Mouse (Mus musculus) kidney, embryonic 14.5 days (tissue): ENCODE results near the gene Nsa2. TPM values are rescaled to one million over a fixed set of nuclear protein-coding genes. Genes with fewer than 3 reads are reported as not detected.
"Not testable (repeated sequence)": the region's sequence is repeated elsewhere in the genome, so short reads cannot be mapped to it uniquely, and the experiment has no call there.

Experiments used
- ATAC-seq: fragments of 200-750 bp; cut with Nextera tagmentation; 2 replicates; pipeline ENCODE4 v1.8.0; 2017; ENCODE audit warnings: moderate number of reproducible peaks, mild to moderate bottlenecking, moderate TSS enrichment, moderate library complexity; ENCODE audit not compliant: low FRiP score, low TSS enrichment
- H3K27ac ChIP-seq: fragments of 300-500 bp; sonication (generic); 2 replicates; pipeline ENCODE4 v1.5.1; 2014; ENCODE audit warnings: low read depth, mild to moderate bottlenecking, low read length, moderate library complexity, mixed read lengths
- H3K27me3 ChIP-seq: fragments of 300-500 bp; sonication (generic); 2 replicates; pipeline ENCODE4 v1.6.1; 2014; ENCODE audit warnings: mild to moderate bottlenecking, low read length; ENCODE audit not compliant: control insufficient read depth, insufficient read depth
- H3K36me3 ChIP-seq: fragments of 300-500 bp; sonication (generic); 2 replicates; pipeline ENCODE4 v1.6.1; 2014; ENCODE audit warnings: low read length, mixed read lengths; ENCODE audit not compliant: control insufficient read depth, insufficient read depth
- H3K4me1 ChIP-seq: fragments of 300-500 bp; sonication (generic); 2 replicates; pipeline ENCODE4 v1.6.1; 2014; ENCODE audit warnings: low read length, mixed read lengths; ENCODE audit not compliant: control insufficient read depth, insufficient read depth
- H3K4me2 ChIP-seq: fragments of 300-500 bp; sonication (generic); replicated peaks from 2 replicates; pipeline ENCODE4 v1.6.1; 2014; ENCODE audit warnings: low read depth, mild to moderate bottlenecking, low read length
- H3K4me3 ChIP-seq: fragments of 300-500 bp; sonication (generic); 2 replicates; pipeline ENCODE4 v1.5.1; 2014; ENCODE audit warnings: mild to moderate bottlenecking, low read length
- H3K9ac ChIP-seq: fragments of 300-500 bp; sonication (generic); 2 replicates; pipeline ENCODE4 v1.6.1; 2014; ENCODE audit warnings: low read depth, mild to moderate bottlenecking, low read length, moderate library complexity
- H3K9me3 ChIP-seq: fragments of 300-500 bp; sonication (generic); 2 replicates; pipeline ENCODE4 v1.6.1; 2016; ENCODE audit warnings: low read length; ENCODE audit not compliant: control insufficient read depth
- WGBS: fragments of 180-500 bp; shearing (Covaris S2); extraction: QIAGEN DNeasy Blood & Tissue Kit; methylation state at CpG from one replicate; pipeline ENCODE4 v1.1.7; 2014; 5-methylcytosine and 5-hydroxymethylcytosine counted together
- polyA plus RNA-seq: library from polyadenylated mRNA; unstranded; fragments of >200 nt; fragmentation: Nextera tagmentation; extraction: Ambion mirVana; gene quantifications from 2 replicates; pipeline ENCODE4 v1.2.1, GENCODE M21; 2014

The Nsa2 gene
- polyA plus RNA-seq, 1 experiment from 2014 or later, result 77.1 TPM

DNA sequence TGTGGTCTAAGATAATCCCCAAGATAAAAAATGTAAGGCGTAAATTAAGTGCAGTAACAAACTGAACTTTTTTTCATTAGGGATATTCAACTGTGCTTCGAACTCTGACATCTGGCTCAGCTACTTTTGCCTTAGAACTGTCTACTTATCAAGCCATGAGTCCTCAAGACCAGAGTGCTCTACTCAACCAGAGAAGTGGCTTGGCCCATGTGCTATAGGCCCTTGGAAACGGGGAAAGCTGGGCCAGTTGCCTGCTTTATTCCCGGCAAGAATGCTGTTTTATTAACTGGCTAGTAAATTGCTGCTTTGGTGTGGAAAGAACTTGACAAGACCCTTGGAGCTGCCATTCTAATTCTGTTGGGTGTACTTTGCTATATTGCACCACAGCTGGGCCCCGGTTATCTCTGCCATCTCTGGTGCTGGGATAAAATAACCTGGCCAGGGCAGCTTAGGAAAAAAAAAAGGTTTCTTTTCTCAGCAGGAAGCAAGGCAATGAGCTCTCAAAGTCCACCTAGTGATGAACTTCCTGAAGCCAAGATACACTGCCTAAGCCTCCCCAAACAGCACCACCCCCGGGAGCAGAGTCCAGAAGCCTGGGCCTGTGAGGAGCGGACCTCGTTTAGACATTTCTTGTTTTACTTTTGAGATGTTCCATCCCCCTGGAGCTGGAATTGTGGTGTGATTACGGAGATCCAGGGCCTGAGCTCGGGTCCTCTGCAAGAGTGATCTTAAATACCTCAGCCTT, 38.0 kb upstream of the Nsa2 start:
- H3K9me3 ChIP-seq, result no peaks in the 10 kb centered on the region
- H3K4me3 ChIP-seq, result no peak overlapping the region

DNA sequence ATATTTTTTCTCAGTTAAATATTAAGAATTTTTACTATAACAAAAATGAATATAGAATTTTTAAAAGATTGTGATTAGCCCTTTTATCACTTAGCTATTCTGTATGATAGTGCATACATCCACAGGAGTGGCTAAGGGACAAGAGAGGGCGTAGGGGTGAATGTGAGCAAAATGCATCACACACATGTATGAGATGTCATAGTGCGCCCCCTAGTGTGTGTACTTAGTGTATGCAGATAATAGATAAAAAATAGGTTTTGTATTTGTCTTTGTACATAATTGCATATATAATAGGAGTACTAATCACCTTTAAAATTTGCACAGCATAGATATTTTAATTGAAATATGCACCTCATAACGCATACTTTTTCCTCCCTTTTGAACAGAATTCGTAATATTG, 8.1 kb upstream of the Nsa2 start:
- no peak overlapping the region for H3K27ac ChIP-seq
- H3K36me3 ChIP-seq, result peaks cover 55% of the 10 kb centered on the region
- no peaks in the 10 kb centered on the region for H3K9me3 ChIP-seq
- no peak overlapping the region for H3K4me3 ChIP-seq
- no peaks in the 10 kb centered on the region for H3K27me3 ChIP-seq
- no peaks in the 10 kb centered on the region for H3K4me1 ChIP-seq
- H3K9ac ChIP-seq, result no peak overlapping the region
- no peak for ATAC-seq
- H3K4me2 ChIP-seq, result no peak overlapping the region
- 63% methylated on average over 4 of the region's 4 CpGs for WGBS

More for the DNA sequence above, 38.0 kb upstream of the Nsa2 start:
- peaks cover 87% of the 10 kb centered on the region for H3K36me3 ChIP-seq
- H3K4me2 ChIP-seq, result no peak overlapping the region
- H3K27me3 ChIP-seq, result no peaks in the 10 kb centered on the region
- no peaks in the 10 kb centered on the region for H3K4me1 ChIP-seq
- no peak overlapping the region for H3K27ac ChIP-seq
- 80% methylated on average over 10 of the region's 10 CpGs for WGBS
- ATAC-seq, result no peak
- H3K9ac ChIP-seq, result no peak overlapping the region

DNA sequence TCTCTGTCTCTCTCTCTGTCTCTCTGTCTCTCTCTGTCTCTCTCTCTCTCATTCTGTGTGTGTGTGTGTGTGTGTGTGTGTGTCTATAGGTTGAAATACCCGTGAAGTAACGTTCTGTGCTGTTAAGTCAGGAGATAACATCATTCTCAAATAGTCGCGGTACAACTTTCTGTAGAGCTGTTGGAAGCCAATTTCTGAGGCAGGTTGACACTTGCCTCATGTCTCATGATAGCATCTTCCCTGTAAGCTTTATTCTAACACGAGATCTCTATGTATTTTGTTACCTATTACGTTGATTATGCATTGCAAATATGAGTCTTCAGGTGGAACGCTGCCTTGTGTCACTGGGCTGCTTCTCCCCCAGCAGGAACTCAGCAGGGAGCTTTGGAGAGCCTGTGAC, 4.6 kb upstream of the Nsa2 start:
- no peak for ATAC-seq
- whole genome bisulfite sequencing, result 90% methylated on average over 7 of the region's 7 CpGs

GRCm38 (mm10) chr13:97138404-97138931, 731 bp upstream of the Nsa2 start:
- 32% methylated on average over 8 of the region's 8 CpGs for WGBS
- H3K27ac ChIP-seq, H3K9me3 ChIP-seq, H3K4me1 ChIP-seq, ATAC-seq, H3K27me3 ChIP-seq: not testable (repeated sequence)
- H3K4me3 ChIP-seq, result peak overlapping the region; percentile 90
- peak overlapping the region; percentile 45 for H3K4me2 ChIP-seq
- peaks cover 32% of the 10 kb centered on the region for H3K36me3 ChIP-seq
- H3K9ac ChIP-seq, result peak overlapping the region; percentile 68

More for the DNA sequence above, 4.6 kb upstream of the Nsa2 start:
- peaks cover 27% of the 10 kb centered on the region for H3K36me3 ChIP-seq
- peaks cover 7% of the 10 kb centered on the region; the same call in 1 of the 2 replicates for H3K4me1 ChIP-seq
- no peak overlapping the region for H3K4me3 ChIP-seq
- H3K9me3 ChIP-seq, result no peaks in the 10 kb centered on the region
- H3K4me2 ChIP-seq, result no peak overlapping the region
- no peaks in the 10 kb centered on the region for H3K27me3 ChIP-seq
- no peak overlapping the region for H3K27ac ChIP-seq
- no peak overlapping the region for H3K9ac ChIP-seq

- peaks cover 36% of the 10 kb centered on the region for H3K36me3 ChIP-seq
- no CpG with 5 or more reads among the region's 2 CpGs for WGBS
- not testable (repeated sequence) for H3K4me2 ChIP-seq, ATAC-seq, H3K27ac ChIP-seq, H3K9me3 ChIP-seq, H3K4me3 ChIP-seq, H3K9ac ChIP-seq, H3K27me3 ChIP-seq, H3K4me1 ChIP-seq
Observed at GRCm38 (mm10) chr13:97130413-97130812, 7.3 kb downstream of the Nsa2 start.

- not testable (repeated sequence) for H3K27ac ChIP-seq, ATAC-seq, H3K9ac ChIP-seq, H3K4me1 ChIP-seq, H3K4me3 ChIP-seq, H3K27me3 ChIP-seq, H3K9me3 ChIP-seq, H3K4me2 ChIP-seq
- H3K36me3 ChIP-seq, result peaks cover 30% of the 10 kb centered on the region
- WGBS, result 90% methylated on average over 2 of the region's 4 CpGs
Observed at GRCm38 (mm10) chr13:97129654-97130053, 8.1 kb downstream of the Nsa2 start.

DNA sequence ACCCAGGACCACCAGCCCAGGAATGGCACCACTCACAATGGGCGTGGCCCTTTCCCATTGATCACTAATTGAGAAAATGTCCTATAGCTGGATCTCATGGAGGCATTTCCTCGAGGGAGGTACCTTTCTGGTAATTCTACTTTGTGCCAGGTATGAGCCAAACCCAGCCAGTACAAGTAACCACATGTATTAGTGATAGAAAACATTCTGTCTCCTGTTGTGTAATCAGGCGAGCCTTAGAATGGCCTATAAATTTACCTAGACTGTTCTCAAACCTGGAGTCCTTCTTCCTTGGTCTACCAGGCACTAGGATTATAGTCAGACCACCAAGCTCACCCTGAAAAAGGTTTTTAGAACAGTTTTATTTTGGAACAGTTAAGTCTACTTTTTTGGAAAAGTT, 16.4 kb downstream of the Nsa2 start:
- ATAC-seq, result no peak
- no peak overlapping the region for H3K4me2 ChIP-seq

GRCm38 (mm10) chr13:97109046-97109445, 28.7 kb downstream of the Nsa2 start:
- Histone ChIP-seq H3K9ac (no peak overlapping the region), H3K4me2 (no peak overlapping the region), H3K36me3 (no peaks in the 10 kb centered on the region), H3K4me1 (no peaks in the 10 kb centered on the region), H3K4me3 (no peak overlapping the region), H3K9me3 (no peaks in the 10 kb centered on the region), H3K27ac (no peak overlapping the region), H3K27me3 (no peaks in the 10 kb centered on the region)
- ATAC-seq, result no peak
- WGBS, result 84% methylated on average over 4 of the region's 4 CpGs

More for the DNA sequence above, 16.4 kb downstream of the Nsa2 start:
- 77% methylated on average over 3 of the region's 3 CpGs for WGBS
- Histone ChIP-seq H3K4me1 (no peaks in the 10 kb centered on the region), H3K36me3 (no peaks in the 10 kb centered on the region; the same call in 1 of the 2 replicates), H3K9me3 (no peaks in the 10 kb centered on the region), H3K4me3 (no peak overlapping the region), H3K9ac (no peak overlapping the region), H3K27ac (no peak overlapping the region), H3K27me3 (no peaks in the 10 kb centered on the region)

DNA sequence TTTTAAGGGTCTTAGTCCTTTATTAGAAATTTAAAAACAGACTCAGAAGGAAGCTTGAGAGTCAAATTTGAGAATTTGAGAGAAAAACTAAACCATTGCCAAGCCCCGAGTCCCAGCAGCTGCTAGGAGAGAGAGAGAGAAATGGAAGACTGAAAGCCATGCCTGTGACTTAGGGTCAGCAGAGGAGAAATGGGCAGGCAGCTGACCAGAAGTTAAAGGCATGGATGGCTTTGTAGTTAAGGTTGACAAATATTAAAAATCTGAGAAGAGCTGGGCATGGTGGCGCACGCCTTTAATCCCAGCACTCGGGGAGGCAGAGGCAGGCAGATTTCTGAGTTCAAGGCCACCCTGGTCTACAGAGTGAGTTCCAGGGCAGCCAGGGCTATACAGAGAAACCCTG, 30.0 kb downstream of the Nsa2 start:
- not testable (repeated sequence) for H3K9me3 ChIP-seq

More for the DNA sequence above, 30.0 kb downstream of the Nsa2 start:
- ATAC-seq, H3K9ac ChIP-seq, H3K4me3 ChIP-seq, H3K27me3 ChIP-seq, H3K27ac ChIP-seq, H3K36me3 ChIP-seq, H3K4me2 ChIP-seq, H3K4me1 ChIP-seq: not testable (repeated sequence)
- WGBS, result 94% methylated on average over 4 of the region's 4 CpGs
